8 mouse cellular contexts compared by ENCODE assay signal in genomic region chr13:32801693-32802221, GRCm38 (mm10). TPM values are rescaled to one million over a fixed set of nuclear protein-coding genes. Genes with fewer than 3 reads are reported as not detected.
DNase-seq lines count a peak whose midpoint lies in the region; ATAC-seq lines count a peak whose summit lies in the region.

Gene Wrnip1 (plus strand): TSS chr13:32802038.

- H3K9me3 ChIP-seq in hindbrain, embryonic 16.5 days (ENCODE audit: control insufficient read depth, low read length) = no peaks in the 10 kb centered on the region

- H3K79me2 ChIP-seq in macrophage (ENCODE audit: inconsistent target) = no peaks in the 10 kb centered on the region; the same call in 1 of the 2 replicates

- peak within 1 kb of the TSS; percentile 96 for H3K4me3 ChIP-seq in hindbrain, embryonic 16.5 days (ENCODE audit: low read length)
- H3K4me3 ChIP-seq in macrophage (ENCODE audit: inconsistent target) = peak within 1 kb of the TSS; percentile 26

- peaks cover 20% of the 10 kb centered on the region for H3K4me1 ChIP-seq in hindbrain, embryonic 16.5 days (ENCODE audit: control insufficient read depth, insufficient read depth, low read depth, low read length)

- DNase-seq in WW6 (ENCODE audit: low read depth, low spot score) = peak; percentile 97
- DNase-seq in cerebellum, postnatal 4 days (ENCODE audit: low spot score in 2 of 2) = peak; percentile 94 to 97
- DNase-seq in gastrocnemius, adult 18-20 months (ENCODE audit: low spot score) = peak; percentile 99
- peak; percentile 95 to 98 for DNase-seq in left cerebral cortex, adult 18-20 months (ENCODE audit: low spot score in 2 of 2)
- DNase-seq in right cerebral cortex, adult 18-20 months = peak; percentile 99
- DNase-seq in urinary bladder, postnatal 10 days (ENCODE audit: low spot score) = peak; percentile 83

- peak within 1 kb of the TSS; percentile 72 for H3K4me2 ChIP-seq in hindbrain, embryonic 16.5 days (ENCODE audit: low read length)

- 0% methylated on average over 42 of the region's 51 CpGs for WGBS in hindbrain, embryonic 16.5 days
- 0% methylated on average over 44 of the region's 51 CpGs for WGBS in macrophage (ENCODE audit: missing documents)

- no peaks in the 10 kb centered on the region for H3K27me3 ChIP-seq in hindbrain, embryonic 16.5 days (replicated peaks; ENCODE audit: control insufficient read depth, insufficient read depth, low read length)

- peaks cover under 1% of the 10 kb centered on the region for H3K36me3 ChIP-seq in hindbrain, embryonic 16.5 days (ENCODE audit: control insufficient read depth, insufficient read depth, low read length)
- H3K36me3 ChIP-seq in macrophage (ENCODE audit: inconsistent target) = peaks cover 10% of the 10 kb centered on the region

- peak; percentile 99 for ATAC-seq in hindbrain, embryonic 16.5 days

- H3K27ac ChIP-seq in hindbrain, embryonic 16.5 days (ENCODE audit: low read depth, low read length) = peak within 1 kb of the TSS; percentile 90
- H3K27ac ChIP-seq in macrophage = no peak within 1 kb of the TSS

- H3K9ac ChIP-seq in hindbrain, embryonic 16.5 days (ENCODE audit: low read depth, low read length) = peak within 1 kb of the TSS; percentile 90

RNA-seq across cellular contexts. Expression of gene Wrnip1, which starts in this region (rescaled TPM):
- total RNA-seq in gastrocnemius, adult 18-20 months (2021) = 1 to 10 TPM; 5.9 to 6.1 TPM
- polyA plus RNA-seq in hindbrain, embryonic 16.5 days (2015; fragmentation: Nextera tagmentation; extraction: Ambion mirVana) = 33.9 and 35.6 TPM in 2 replicates
- total RNA-seq in left cerebral cortex, adult 18-20 months (2021) = 10 to 100 TPM; 64.3 to 70.0 TPM
- total RNA-seq in macrophage (2018; cell fraction: chromatin; rRNA removed) = 10 to 100 TPM in 9 of 26 experiments, 1 to 10 TPM in 17; 1.1 to 19.0 (median 5.5) TPM
- total RNA-seq in macrophage (2018; cell fraction: cytosol; rRNA removed) = 10 to 100 TPM in 8 of 26 experiments, 1 to 10 TPM in 18; 3.7 to 11.7 (median 7.4) TPM
- 10 to 100 TPM in 6 of 26 experiments, 1 to 10 TPM in 20; 2.7 to 16.6 (median 6.3) TPM for total RNA-seq in macrophage (2018; cell fraction: nucleus; rRNA removed)
- polyA plus RNA-seq in macrophage (2018) = 7.1 to 9.5 TPM (median 8.7 TPM) in 3 replicates

Comparison
In these comparisons a context has a peak if more than half of its experiments do, and no peak if none do; other contexts are left out.
1. RNA of gene Wrnip1 (total RNA-seq): 64.3 to 70.0 TPM in left cerebral cortex, adult 18-20 months; 5.9 to 6.1 TPM in gastrocnemius, adult 18-20 months; every median in the first group is over 4 times any median in the second.
2. Peak in every context shown above with its lines, with median percentiles within 50 percentile points of each other: DNase-seq.